Mouse (Mus musculus): ENCODE data around the gene Cpne9.

- TF ChIP-seq FLI1 (IDR thresholded peaks at IDR 0.05; ENCODE audit: low read length) (no peak), GATA1 (IDR thresholded peaks at IDR 0.05; ENCODE audit: borderline replicate concordance, low read length) (no peak)
These were observed 18.6 kb upstream of the Cpne9 start for GRCm38 (mm10) chr6:113263531-113263930.

Data from megakaryocyte, embryonic 14.5 days (primary cell).